Mouse (Mus musculus) stomach, embryonic 15.5 days (tissue): ENCODE measurements around the gene Ankfy1. TPM values are rescaled to one million over a fixed set of nuclear protein-coding genes. Genes with fewer than 3 reads are reported as not detected.

Source experiments
- ATAC-seq: fragments of 200-750 bp; cut with Nextera tagmentation; 2 replicates; pipeline ENCODE4 v1.8.0; 2017; ENCODE audit warnings: low read depth, moderate number of reproducible peaks, moderate TSS enrichment; ENCODE audit not compliant: insufficient read depth, low FRiP score
- H3K27ac ChIP-seq: fragments of 300-500 bp; sonication (generic); 2 replicates; pipeline ENCODE4 v1.5.1; 2015; ENCODE audit warnings: mild to moderate bottlenecking, inconsistent platforms
- H3K27me3 ChIP-seq: fragments of 300-500 bp; sonication (generic); replicated peaks from 2 replicates; pipeline ENCODE4 v1.6.1; 2015; ENCODE audit warnings: inconsistent platforms
- H3K36me3 ChIP-seq: fragments of 300-500 bp; sonication (generic); 2 replicates; pipeline ENCODE4 v1.6.1; 2015; ENCODE audit warnings: inconsistent platforms
- H3K4me1 ChIP-seq: fragments of 300-500 bp; sonication (generic); 2 replicates; pipeline ENCODE4 v1.6.1; 2015; ENCODE audit warnings: inconsistent platforms
- H3K4me2 ChIP-seq: fragments of 300-500 bp; sonication (generic); 2 replicates; pipeline ENCODE4 v1.6.1; 2015; ENCODE audit warnings: mild to moderate bottlenecking, inconsistent platforms
- H3K4me3 ChIP-seq: fragments of 300-500 bp; sonication (generic); replicated peaks from 2 replicates; pipeline ENCODE4 v1.5.1; 2015; ENCODE audit warnings: inconsistent platforms
- H3K9ac ChIP-seq: fragments of 300-500 bp; sonication (generic); 2 replicates; pipeline ENCODE4 v1.6.1; 2015; ENCODE audit warnings: inconsistent platforms
- H3K9me3 ChIP-seq: fragments of 300-500 bp; sonication (generic); 2 replicates; pipeline ENCODE4 v1.6.1; 2016; ENCODE audit warnings: inconsistent platforms
- WGBS: fragments of 180-500 bp; shearing (Covaris S2); methylation state at CpG from one replicate; pipeline ENCODE4 v1.1.7; 2015; 5-methylcytosine and 5-hydroxymethylcytosine counted together
- microRNA-seq: library from miRNA; unstranded; fragments of <30 nt; microRNA quantifications from one replicate; pipeline ENCODE4, GENCODE M21; 2016
- polyA plus RNA-seq: library from polyadenylated mRNA; unstranded; fragments of >200 nt; fragmentation: Nextera tagmentation; extraction: Ambion mirVana; gene quantifications from 2 replicates; pipeline ENCODE4 v1.2.1, GENCODE M21; 2015

The Ankfy1 gene
- polyA plus RNA-seq, 1 experiment from 2014 or later: 20.6 TPM

- no peaks in the 10 kb centered on the region for H3K4me1 ChIP-seq
- no peak overlapping the region for H3K4me3 ChIP-seq
- H3K27me3 ChIP-seq: no peaks in the 10 kb centered on the region
- ATAC-seq: no peak
- WGBS: 88% methylated on average over 7 of the region's 7 CpGs
- H3K9me3 ChIP-seq: no peaks in the 10 kb centered on the region
- H3K4me2 ChIP-seq: no peak overlapping the region
- peaks cover 22% of the 10 kb centered on the region for H3K36me3 ChIP-seq
- H3K27ac ChIP-seq: no peak overlapping the region
- no peak overlapping the region for H3K9ac ChIP-seq
Measured at GRCm38 (mm10) chr11:72821041-72821440, 131.2 kb downstream of the Ankfy1 start.

Small RNA genes lying within 50 kb of the gene (microRNA-seq; reads per million reads assigned to microRNA genes)
- gene Gm25678: not detected

Other genes starting within 250 kb of the Ankfy1 start
- gene Mybbp1a, start 248.7 kb upstream of the Ankfy1 start, polyA plus RNA-seq: 144 and 159 TPM in 2 replicates
- gene Spns2, start 200.1 kb upstream of the Ankfy1 start, polyA plus RNA-seq: 4.2 and 6.0 TPM in 2 replicates
- 0.61 and 0.98 TPM in 2 replicates for gene Spns3, start 139.5 kb upstream of the Ankfy1 start, polyA plus RNA-seq
- gene Ube2g1, start 82.7 kb upstream of the Ankfy1 start, polyA plus RNA-seq: 56.1 and 64.2 TPM in 2 replicates
- gene Cyb5d2, start 106.1 kb downstream of the Ankfy1 start, polyA plus RNA-seq: 5.3 and 6.0 TPM in 2 replicates
- gene Zzef1, start 106.2 kb downstream of the Ankfy1 start, polyA plus RNA-seq: 9.8 and 10.3 TPM in 2 replicates